Mouse (Mus musculus) limb, embryonic 13.5 days (tissue): ENCODE data around the gene Rab7b. TPM values are rescaled to one million over a fixed set of nuclear protein-coding genes. Genes with fewer than 3 reads are reported as not detected.
A peak's percentile ranks its signal among the peaks of the same experiment; 100 is the strongest.

Source experiments
- ATAC-seq: fragments of 200-750 bp; cut with Nextera tagmentation; 2 replicates; pipeline ENCODE4 v1.8.0; 2017; ENCODE audit warnings: low read depth, moderate number of reproducible peaks, moderate TSS enrichment; ENCODE audit not compliant: low FRiP score
- H3K27ac ChIP-seq: fragments of 300-500 bp; sonication (generic); 2 replicates; pipeline ENCODE4 v1.5.1; 2015; ENCODE audit warnings: inconsistent platforms, mild to moderate bottlenecking, moderate library complexity
- H3K27me3 ChIP-seq: fragments of 300-500 bp; sonication (generic); 2 replicates; pipeline ENCODE4 v1.6.1; 2015; ENCODE audit warnings: mild to moderate bottlenecking, inconsistent platforms
- H3K36me3 ChIP-seq: fragments of 300-500 bp; sonication (generic); 2 replicates; pipeline ENCODE4 v1.6.1; 2015; ENCODE audit warnings: inconsistent platforms, mild to moderate bottlenecking, moderate library complexity
- H3K4me1 ChIP-seq: fragments of 300-500 bp; sonication (generic); 2 replicates; pipeline ENCODE4 v1.6.1; 2015; ENCODE audit warnings: inconsistent platforms
- H3K4me2 ChIP-seq: fragments of 300-500 bp; sonication (generic); replicated peaks from 2 replicates; pipeline ENCODE4 v1.6.1; 2015; ENCODE audit warnings: inconsistent platforms, mild to moderate bottlenecking, moderate library complexity
- H3K4me3 ChIP-seq: fragments of 300-500 bp; sonication (generic); 2 replicates; pipeline ENCODE4 v1.5.1; 2015; ENCODE audit warnings: moderate library complexity, mild to moderate bottlenecking, inconsistent platforms
- H3K9ac ChIP-seq: fragments of 300-500 bp; sonication (generic); 2 replicates; pipeline ENCODE4 v1.6.1; 2015; ENCODE audit warnings: mild to moderate bottlenecking, inconsistent platforms
- H3K9me3 ChIP-seq: fragments of 300-500 bp; sonication (generic); 2 replicates; pipeline ENCODE4 v1.6.1; 2016; ENCODE audit warnings: inconsistent platforms
- WGBS: fragments of 180-500 bp; shearing (Covaris S2); methylation state at CpG from one replicate; pipeline ENCODE4 v1.1.7; 2015; 5-methylcytosine and 5-hydroxymethylcytosine counted together
- polyA plus RNA-seq: library from polyadenylated mRNA; unstranded; fragments of >200 nt; fragmentation: Nextera tagmentation; extraction: Ambion mirVana; gene quantifications from 2 replicates; pipeline ENCODE4 v1.2.1, GENCODE M21; 2015

Rab7b gene
- polyA plus RNA-seq = 1.9 TPM in 2 replicates

GRCm38 (mm10) chr1:131688475-131688874 lies at the start of gene Rab7b:
TSS of gene Rab7b (plus strand) at chr1:131688695.
- Histone ChIP-seq H3K27me3 (no peaks in the 10 kb centered on the region), H3K27ac (no peak within 1 kb of the TSS), H3K4me3 (no peak within 1 kb of the TSS), H3K4me2 (no peak within 1 kb of the TSS), H3K9ac (no peak within 1 kb of the TSS), H3K9me3 (no peaks in the 10 kb centered on the region), H3K4me1 (no peaks in the 10 kb centered on the region), H3K36me3 (no peaks in the 10 kb centered on the region)
- no peak for ATAC-seq
- 65% methylated on average over 8 of the region's 8 CpGs for WGBS

GRCm38 (mm10) chr1:131640062-131640461 lies 48.4 kb upstream of the Rab7b start:
- WGBS = 84% methylated on average over 4 of the region's 4 CpGs
- Histone ChIP-seq H3K4me1 (no peaks in the 10 kb centered on the region), H3K9me3 (no peaks in the 10 kb centered on the region), H3K27ac (no peak overlapping the region), H3K9ac (no peak overlapping the region), H3K27me3 (no peaks in the 10 kb centered on the region), H3K4me2 (no peak overlapping the region), H3K4me3 (no peak overlapping the region), H3K36me3 (no peaks in the 10 kb centered on the region)
- ATAC-seq = no peak

- no peak overlapping the region for H3K27ac ChIP-seq
- no peak overlapping the region for H3K4me2 ChIP-seq
- no peak overlapping the region for H3K4me3 ChIP-seq
- 92% methylated on average over 13 of the region's 13 CpGs for WGBS
- no peak overlapping the region for H3K9ac ChIP-seq
- H3K36me3 ChIP-seq = no peaks in the 10 kb centered on the region
- no peaks in the 10 kb centered on the region for H3K9me3 ChIP-seq
- H3K4me1 ChIP-seq = no peaks in the 10 kb centered on the region
- ATAC-seq = no peak
- H3K27me3 ChIP-seq = no peaks in the 10 kb centered on the region
These were observed 46.9 kb upstream of the Rab7b start for GRCm38 (mm10) chr1:131641565-131641964.

GRCm38 (mm10) chr1:131642251-131642650 lies 46.2 kb upstream of the Rab7b start:
- Histone ChIP-seq H3K4me1 (no peaks in the 10 kb centered on the region), H3K4me2 (no peak overlapping the region), H3K27ac (no peak overlapping the region), H3K36me3 (no peaks in the 10 kb centered on the region), H3K9ac (no peak overlapping the region), H3K27me3 (no peaks in the 10 kb centered on the region), H3K9me3 (no peaks in the 10 kb centered on the region), H3K4me3 (no peak overlapping the region)
- ATAC-seq = no peak
- WGBS = 81% methylated on average over 2 of the region's 2 CpGs

- 80% methylated on average over 12 of the region's 12 CpGs for WGBS
- Histone ChIP-seq H3K9ac (no peak overlapping the region), H3K27me3 (no peaks in the 10 kb centered on the region), H3K4me2 (no peak overlapping the region), H3K4me3 (no peak overlapping the region), H3K36me3 (no peaks in the 10 kb centered on the region), H3K4me1 (0 out of 2 replicates have a peak, but pooled peaks cover 5% of the 10 kb centered on the region), H3K9me3 (no peaks in the 10 kb centered on the region), H3K27ac (no peak overlapping the region)
- ATAC-seq = no peak
These were observed 35.6 kb upstream of the Rab7b start for GRCm38 (mm10) chr1:131652670-131653443.

GRCm38 (mm10) chr1:131655601-131656000 lies 32.9 kb upstream of the Rab7b start:
- Histone ChIP-seq H3K27me3 (no peaks in the 10 kb centered on the region), H3K9ac (no peak overlapping the region), H3K4me2 (no peak overlapping the region), H3K4me3 (no peak overlapping the region), H3K9me3 (no peaks in the 10 kb centered on the region), H3K4me1 (0 out of 2 replicates have a peak, but pooled peaks cover 5% of the 10 kb centered on the region), H3K36me3 (no peaks in the 10 kb centered on the region), H3K27ac (no peak overlapping the region)
- WGBS = 77% methylated on average over 6 of the region's 6 CpGs
- no peak for ATAC-seq

GRCm38 (mm10) chr1:131657945-131658354 lies 30.5 kb upstream of the Rab7b start:
- WGBS = under 1% methylated on average over 11 of the region's 11 CpGs
- H3K4me1 ChIP-seq = 0 out of 2 replicates have a peak, but pooled peaks cover 5% of the 10 kb centered on the region
- H3K4me2 ChIP-seq = peak overlapping the region; percentile 51
- H3K27ac ChIP-seq = peak overlapping the region; percentile 66; the same call in 1 of the 2 replicates
- no peaks in the 10 kb centered on the region for H3K9me3 ChIP-seq
- 0 out of 2 replicates have a peak overlapping the region, but pooled peaks have one; percentile 8 for H3K9ac ChIP-seq
- ATAC-seq = peak; percentile 91
- H3K36me3 ChIP-seq = no peaks in the 10 kb centered on the region
- H3K4me3 ChIP-seq = peak overlapping the region; percentile 24
- H3K27me3 ChIP-seq = no peaks in the 10 kb centered on the region

GRCm38 (mm10) chr1:131659512-131660085 lies 28.9 kb upstream of the Rab7b start:
- WGBS = 67% methylated on average over 5 of the region's 5 CpGs
- ATAC-seq = no peak
- 0 out of 2 replicates have a peak, but pooled peaks cover 5% of the 10 kb centered on the region for H3K4me1 ChIP-seq
- H3K4me2 ChIP-seq = no peak overlapping the region
- no peaks in the 10 kb centered on the region for H3K9me3 ChIP-seq
- H3K36me3 ChIP-seq = no peaks in the 10 kb centered on the region
- no peak overlapping the region for H3K9ac ChIP-seq
- no peak overlapping the region for H3K4me3 ChIP-seq
- no peak overlapping the region for H3K27ac ChIP-seq
- no peaks in the 10 kb centered on the region for H3K27me3 ChIP-seq

GRCm38 (mm10) chr1:131660266-131660665 lies 28.2 kb upstream of the Rab7b start:
- no peaks in the 10 kb centered on the region for H3K27me3 ChIP-seq
- 0 out of 2 replicates have a peak, but pooled peaks cover 5% of the 10 kb centered on the region for H3K4me1 ChIP-seq
- no peak overlapping the region for H3K9ac ChIP-seq
- H3K27ac ChIP-seq = no peak overlapping the region
- ATAC-seq = no peak
- 89% methylated on average over 2 of the region's 2 CpGs for WGBS
- H3K36me3 ChIP-seq = no peaks in the 10 kb centered on the region
- H3K4me2 ChIP-seq = no peak overlapping the region
- no peaks in the 10 kb centered on the region for H3K9me3 ChIP-seq
- H3K4me3 ChIP-seq = no peak overlapping the region

GRCm38 (mm10) chr1:131660716-131661472 lies 27.6 kb upstream of the Rab7b start:
- Histone ChIP-seq H3K27ac (no peak overlapping the region), H3K9me3 (no peaks in the 10 kb centered on the region), H3K36me3 (no peaks in the 10 kb centered on the region), H3K4me3 (no peak overlapping the region), H3K4me1 (0 out of 2 replicates have a peak, but pooled peaks cover 5% of the 10 kb centered on the region), H3K27me3 (no peaks in the 10 kb centered on the region), H3K4me2 (no peak overlapping the region), H3K9ac (no peak overlapping the region)
- 74% methylated on average over 7 of the region's 7 CpGs for WGBS
- no peak for ATAC-seq

GRCm38 (mm10) chr1:131661749-131662148 lies 26.7 kb upstream of the Rab7b start:
- Histone ChIP-seq H3K4me3 (no peak overlapping the region), H3K36me3 (no peaks in the 10 kb centered on the region), H3K4me2 (no peak overlapping the region), H3K27me3 (no peaks in the 10 kb centered on the region), H3K9ac (no peak overlapping the region), H3K27ac (no peak overlapping the region), H3K9me3 (no peaks in the 10 kb centered on the region), H3K4me1 (0 out of 2 replicates have a peak, but pooled peaks cover 5% of the 10 kb centered on the region)
- no peak for ATAC-seq
- 69% methylated on average over 3 of the region's 3 CpGs for WGBS
